Mouse (Mus musculus) common myeloid progenitor, adult 5-6 weeks (primary cell): ENCODE results near the gene Ablim1. TPM values are rescaled to one million over a fixed set of nuclear protein-coding genes. Genes with fewer than 3 reads are reported as not detected.

ENCODE experiments used
- ATAC-seq: replicated peaks from 2 replicates; pipeline ENCODE4 v1.8.0; 2016; ENCODE audit warnings: low read depth, mild to moderate bottlenecking, moderate TSS enrichment, inconsistent platforms; ENCODE audit not compliant: poor library complexity, severe bottlenecking
- total RNA-seq: library from RNA; stranded (forward); fragments of 200-1000, 187-1606 nt; gene quantifications from 2 replicates; pipeline ENCODE4 v1.2.3, GENCODE M21; 2017

Ablim1 gene
- total RNA-seq, 1 experiment from 2014 or later, result 11.7 TPM

- no peak for ATAC-seq
Observed at GRCm38 (mm10) chr19:57052016-57052415, 262.7 kb downstream of the Ablim1 start.

GRCm38 (mm10) chr19:57049592-57050090 lies 265.1 kb downstream of the Ablim1 start:
- no peak for ATAC-seq

DNA sequence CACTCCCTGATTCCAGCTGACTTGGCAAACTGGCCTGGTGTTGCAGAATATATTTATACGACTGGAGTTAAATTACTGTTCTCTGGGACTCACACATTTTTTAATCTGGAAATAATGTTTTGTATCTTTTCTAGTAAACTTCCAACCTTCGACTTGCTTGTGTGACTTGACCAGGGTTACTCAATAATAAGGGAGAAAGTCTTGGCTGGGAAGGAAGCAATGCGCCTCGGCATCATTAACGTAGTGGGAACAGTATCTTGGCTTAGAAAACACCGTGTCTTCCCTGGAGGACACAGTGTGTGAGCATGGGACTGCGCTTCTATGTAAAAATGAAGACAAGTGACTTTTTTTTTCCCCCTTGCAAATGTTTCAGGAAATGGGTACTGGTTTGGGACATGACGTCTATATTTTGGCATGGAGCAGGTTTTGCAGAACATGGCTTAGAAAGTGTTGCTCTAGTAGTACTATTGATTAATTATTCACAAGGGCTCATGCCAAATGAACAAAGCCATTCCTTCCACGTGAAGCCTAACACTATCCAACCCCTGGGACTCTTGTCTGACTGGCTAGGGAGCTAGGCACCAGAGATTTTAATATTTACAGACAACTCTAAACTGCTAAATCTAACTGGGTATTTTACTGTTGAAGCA lies 266.9 kb downstream of the Ablim1 start:
- no peak for ATAC-seq

DNA sequence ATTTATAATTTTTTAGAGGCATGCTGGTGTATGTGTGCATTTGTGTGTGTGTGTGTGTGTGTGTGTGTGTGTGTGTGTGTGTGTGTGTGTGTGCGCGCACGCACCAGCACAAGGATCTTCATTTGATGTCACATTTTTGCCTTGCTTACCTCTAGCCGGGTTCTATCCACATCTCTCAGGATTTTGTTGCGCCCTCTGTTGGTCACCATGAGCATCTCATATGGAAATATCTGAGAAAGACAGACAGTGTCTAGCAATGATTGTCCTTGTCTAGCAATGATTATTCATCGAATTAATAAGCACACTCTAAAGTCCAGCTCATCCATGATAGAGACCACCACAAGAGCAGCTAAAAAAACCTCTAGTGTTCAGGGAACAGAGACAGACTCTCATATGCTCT lies 275.5 kb downstream of the Ablim1 start:
- ATAC-seq, result peak; percentile 54; the same call in 1 of the 2 replicates

DNA sequence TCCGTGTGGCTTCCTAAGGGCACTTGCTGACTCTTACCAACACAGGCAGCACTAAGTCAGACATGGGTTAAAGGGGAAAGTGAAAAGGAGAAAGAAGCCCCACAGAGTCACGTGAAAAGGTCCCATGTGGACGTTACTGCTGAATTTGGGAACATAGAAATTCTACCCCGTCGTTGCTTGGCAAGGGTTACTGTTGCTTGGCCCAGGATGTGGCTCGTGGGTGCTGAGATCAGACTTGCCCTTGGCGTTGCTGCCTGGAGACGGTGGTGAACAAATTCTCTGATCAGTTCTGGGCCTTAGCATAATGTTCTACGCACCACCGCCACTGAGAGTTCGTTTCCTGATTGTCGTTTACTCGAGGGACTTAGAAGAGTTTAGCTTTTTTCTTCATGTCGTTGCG lies 277.9 kb downstream of the Ablim1 start:
- no peak for ATAC-seq

DNA sequence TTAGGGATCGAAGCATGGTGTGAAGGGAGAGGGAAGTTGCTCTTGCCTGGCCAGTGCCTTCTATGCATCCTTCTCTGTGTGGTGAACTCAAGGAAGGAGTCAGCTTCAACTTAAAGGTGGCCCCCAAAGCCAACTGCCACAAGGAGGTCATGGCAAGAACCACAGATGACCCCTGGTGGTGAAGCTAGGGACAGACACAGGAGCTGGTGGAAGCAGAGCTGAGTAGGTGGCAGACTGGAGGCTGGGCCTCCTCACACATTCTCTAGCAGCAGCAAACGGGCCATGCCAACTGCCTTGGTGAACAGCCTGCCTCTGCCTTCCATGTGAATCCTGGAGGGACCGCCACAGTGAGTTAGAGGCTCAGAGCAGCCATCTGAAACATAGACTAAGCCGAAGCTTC lies 283.1 kb downstream of the Ablim1 start:
- ATAC-seq, result peak; percentile 91

- no peak for ATAC-seq
Observed at GRCm38 (mm10) chr19:57029461-57029860, 285.3 kb downstream of the Ablim1 start.

- ATAC-seq, result no peak
Observed at GRCm38 (mm10) chr19:57028327-57029179, 286.2 kb downstream of the Ablim1 start.

DNA sequence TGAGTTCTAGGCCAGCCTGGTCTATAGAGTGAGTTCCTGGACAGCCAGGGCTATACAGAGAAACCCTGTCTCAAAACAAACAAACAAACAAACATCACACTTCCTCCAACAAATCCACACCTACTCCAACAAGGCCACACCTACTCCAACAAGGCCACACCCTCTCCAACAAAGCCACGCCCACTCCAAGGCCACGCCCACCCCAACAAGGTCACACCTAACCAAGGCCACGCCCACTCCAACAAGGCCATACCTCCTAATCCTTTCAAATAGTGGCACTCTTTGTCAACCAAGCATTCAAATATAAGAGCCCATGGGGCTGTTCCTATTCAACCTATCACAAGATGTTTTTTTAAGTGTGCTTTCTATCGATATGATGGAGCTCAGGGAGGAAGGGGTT lies 288.2 kb downstream of the Ablim1 start:
- ATAC-seq, result no peak

GRCm38 (mm10) chr19:57017785-57018179 lies 296.9 kb downstream of the Ablim1 start:
- ATAC-seq, result no peak

GRCm38 (mm10) chr19:57016995-57017784 lies 297.5 kb downstream of the Ablim1 start:
- no peak for ATAC-seq

GRCm38 (mm10) chr19:57014808-57015207 lies 299.9 kb downstream of the Ablim1 start:
- ATAC-seq, result no peak

GRCm38 (mm10) chr19:57013271-57013677 lies 301.4 kb downstream of the Ablim1 start:
- ATAC-seq, result 0 out of 2 replicates have a peak, but pooled peaks have one; percentile 22

GRCm38 (mm10) chr19:57012068-57012467 lies 302.7 kb downstream of the Ablim1 start:
- ATAC-seq, result no peak

DNA sequence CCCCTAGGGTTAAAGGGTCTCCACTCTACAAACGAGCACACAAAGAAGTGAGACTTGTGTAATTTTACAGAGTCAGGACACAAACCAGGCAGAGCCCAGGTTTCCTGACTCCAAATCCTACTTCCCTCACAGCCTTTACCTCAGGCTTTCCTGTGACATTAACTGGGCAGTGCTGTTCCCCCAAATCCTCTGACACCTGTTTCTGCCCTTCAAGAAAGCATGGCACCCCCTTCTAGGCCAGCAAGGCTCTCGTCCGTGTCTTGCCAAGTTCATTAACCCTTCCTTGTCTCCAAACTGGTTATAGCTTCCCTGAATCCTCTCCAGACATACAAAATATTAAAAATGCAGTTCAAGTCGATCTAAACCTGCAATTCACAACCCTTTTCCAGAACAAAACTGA lies 304.7 kb downstream of the Ablim1 start:
- no peak for ATAC-seq

DNA sequence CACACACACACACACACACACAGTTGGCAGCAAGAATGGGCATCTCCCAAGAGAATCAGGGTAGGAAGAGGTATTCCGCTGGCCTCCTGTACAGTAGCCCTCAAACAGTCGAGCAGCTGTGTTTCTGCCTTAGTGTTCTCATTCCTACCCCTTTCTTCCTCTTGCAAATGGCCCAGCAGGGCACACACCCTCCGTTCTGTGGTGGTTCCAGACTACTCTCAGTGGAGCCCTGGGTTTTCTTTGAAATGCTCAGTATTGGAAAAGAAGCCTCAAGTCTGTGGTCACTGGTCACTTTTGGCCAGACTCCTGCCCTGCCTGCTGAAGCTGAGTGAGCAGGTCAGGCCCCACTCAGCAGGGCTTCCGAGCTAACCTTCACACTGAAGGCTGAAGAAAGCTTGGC lies 305.1 kb downstream of the Ablim1 start:
- ATAC-seq, result no peak

GRCm38 (mm10) chr19:57007781-57008710 lies 306.7 kb downstream of the Ablim1 start, which contains the start of gene Afap1l2:
Gene Afap1l2 (minus strand): TSS chr19:57008228.
- no peak; the same call in 1 of the 2 replicates for ATAC-seq

- ATAC-seq, result no peak
Observed at GRCm38 (mm10) chr19:57007291-57007690, 307.4 kb downstream of the Ablim1 start.

DNA sequence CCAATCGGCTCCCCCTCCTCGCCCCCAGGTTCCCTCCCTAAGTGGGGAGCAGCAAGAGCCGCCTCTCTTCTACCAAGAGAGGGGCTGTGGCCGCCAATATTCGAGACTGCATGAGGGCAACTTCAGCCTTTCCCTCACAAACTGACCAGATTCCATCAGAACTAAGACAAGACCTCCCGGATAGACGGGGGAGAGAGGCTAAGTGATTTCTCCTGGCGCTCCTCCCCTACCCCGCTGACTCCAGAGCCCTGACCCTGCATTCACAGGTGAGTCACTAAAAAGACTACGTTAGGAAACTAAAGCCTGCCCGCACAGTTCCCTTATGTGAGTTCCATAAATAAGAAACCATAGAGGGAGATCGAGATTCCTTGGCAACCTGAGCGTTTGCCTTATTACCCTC lies 307.9 kb downstream of the Ablim1 start:
- ATAC-seq, result no peak
